Mouse (Mus musculus) WW6 (cell line): ENCODE data around the gene Izumo4.

ENCODE experiments used
- DNase-seq: peaks from one replicate; pipeline ENCODE4 v3.0.0-alpha.2; 2013; ENCODE audit warnings: low read depth, low spot score

The Izumo4 gene

DNA sequence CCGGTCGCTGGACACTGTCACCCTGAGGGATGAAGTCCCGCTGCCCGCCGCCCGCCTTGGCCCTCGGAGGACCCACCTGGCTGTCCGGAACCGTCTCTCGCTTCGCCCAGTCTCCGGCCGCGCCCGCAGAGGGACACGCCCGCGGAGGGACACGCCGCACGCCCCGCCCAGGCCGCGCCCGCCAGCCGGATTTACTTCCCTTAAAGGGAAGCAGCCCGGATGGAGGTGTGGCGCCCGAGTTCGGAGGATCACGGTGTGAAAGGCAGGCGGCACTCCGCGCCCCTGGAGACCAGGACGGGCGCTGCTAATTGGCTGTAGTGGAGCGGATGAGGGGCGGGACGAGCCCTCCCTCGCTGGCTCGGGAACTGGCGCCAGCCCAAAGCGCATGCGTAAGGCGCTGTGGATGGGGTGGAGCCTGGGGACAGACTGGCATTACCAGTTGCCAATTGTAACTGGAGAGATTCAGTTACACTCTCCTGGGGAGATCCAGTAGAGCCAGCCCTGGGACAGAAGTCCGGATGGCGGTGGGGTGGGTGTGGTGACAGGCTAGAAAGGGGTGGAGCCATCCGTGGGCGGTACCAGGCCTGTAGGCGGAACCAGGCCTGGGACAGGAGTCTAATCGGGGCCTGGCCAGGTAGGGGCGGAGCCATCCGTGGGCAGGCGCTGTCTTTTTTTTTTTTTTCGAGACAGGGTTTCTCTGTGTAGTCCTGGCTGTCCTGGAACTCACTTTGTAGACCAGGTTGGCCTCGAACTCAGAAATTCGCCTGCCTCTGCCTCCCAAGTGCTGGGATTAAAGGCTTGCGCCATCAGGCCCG lies at the start of gene Izumo4, which contains the start of gene Mob3a:
Gene Izumo4 (plus strand): TSS at position 464 of the 815 bp plus-strand sequence.
Gene Mob3a (minus strand): TSS at position 257 of the 815 bp plus-strand sequence.
- peak; percentile 97 for DNase-seq

DNA sequence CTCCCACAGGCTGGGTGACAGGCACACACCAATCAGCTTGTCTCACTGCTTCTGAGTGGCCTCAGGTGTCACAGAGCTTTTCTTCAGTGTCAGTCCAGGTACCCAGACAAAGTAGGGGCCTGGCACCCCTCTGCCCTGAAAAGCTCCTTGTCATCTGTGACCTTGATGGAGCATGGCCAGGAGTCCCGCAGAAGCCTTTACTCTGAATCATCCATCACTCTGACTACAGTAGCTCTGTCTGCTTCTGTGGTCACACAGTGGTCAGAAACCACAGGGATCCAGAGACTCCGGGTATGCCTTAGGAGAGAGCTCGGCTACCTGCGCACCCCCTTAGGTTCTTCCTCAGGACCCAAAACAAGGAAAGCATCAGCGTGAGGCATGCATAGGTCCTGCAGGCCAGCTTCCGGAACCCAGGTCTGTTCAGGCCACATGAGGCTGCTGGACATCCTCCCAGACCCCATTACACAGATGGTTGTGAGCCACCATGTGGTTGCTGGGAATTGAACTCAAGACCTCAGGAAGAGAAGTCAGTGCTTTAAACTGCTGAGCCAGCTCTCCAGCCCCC lies 48.7 kb upstream of the Izumo4 start:
- DNase-seq = no peak

DNA sequence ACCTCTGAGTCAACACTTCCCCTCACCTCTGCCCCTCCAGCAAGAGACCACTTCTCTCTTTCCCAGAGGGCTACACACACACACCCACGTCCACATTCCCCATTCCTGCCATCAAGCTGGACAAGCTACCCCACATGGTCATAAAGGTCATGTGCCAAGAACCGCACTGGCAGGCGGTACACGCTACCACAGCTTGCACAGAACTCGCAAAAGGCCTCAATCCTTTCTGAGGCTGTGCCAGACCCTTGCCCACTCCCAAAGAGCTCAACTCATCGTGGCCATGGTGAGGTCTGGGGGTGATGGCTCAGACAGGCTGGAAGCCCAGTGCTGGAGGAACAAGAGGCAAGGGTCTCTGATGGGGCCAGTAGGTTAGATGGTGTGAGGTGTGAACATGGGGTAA lies 47.1 kb upstream of the Izumo4 start:
- DNase-seq = no peak

DNA sequence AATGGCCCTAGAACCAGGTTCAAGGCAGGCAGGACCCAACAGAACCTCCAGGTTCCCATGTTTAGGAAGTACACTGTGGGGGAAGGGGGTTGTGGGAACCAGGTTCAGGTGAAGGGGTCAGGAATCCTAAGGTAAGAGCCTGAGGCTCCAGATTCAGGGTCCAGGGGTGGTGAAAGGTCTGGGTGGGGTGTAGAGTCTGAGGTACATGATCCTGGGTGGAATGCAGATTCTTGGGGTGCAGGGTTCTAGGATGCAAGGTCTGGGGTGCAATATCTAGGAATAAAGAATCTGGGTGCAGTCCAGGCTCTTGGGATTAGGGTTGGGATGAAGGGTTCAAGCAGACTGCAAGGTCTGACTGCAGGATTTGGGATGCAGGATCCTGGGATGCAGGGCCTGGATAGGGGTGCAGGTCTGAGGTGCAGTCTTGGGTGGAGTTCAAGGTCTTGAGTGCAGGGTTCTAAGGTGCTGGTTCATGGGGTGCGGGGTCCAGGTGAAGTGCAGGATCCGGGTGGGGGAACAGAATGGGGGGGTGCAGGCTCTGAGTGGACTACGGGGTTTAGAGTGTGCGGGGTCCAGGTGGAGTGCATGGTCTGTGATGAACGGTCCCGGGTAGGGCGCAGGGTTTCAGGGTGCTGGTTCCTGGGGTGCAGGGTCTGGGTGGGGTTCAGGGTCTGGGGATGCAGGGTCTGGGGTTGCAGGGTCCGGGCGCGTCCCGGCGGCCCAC lies 46.4 kb upstream of the Izumo4 start:
- no peak for DNase-seq

DNA sequence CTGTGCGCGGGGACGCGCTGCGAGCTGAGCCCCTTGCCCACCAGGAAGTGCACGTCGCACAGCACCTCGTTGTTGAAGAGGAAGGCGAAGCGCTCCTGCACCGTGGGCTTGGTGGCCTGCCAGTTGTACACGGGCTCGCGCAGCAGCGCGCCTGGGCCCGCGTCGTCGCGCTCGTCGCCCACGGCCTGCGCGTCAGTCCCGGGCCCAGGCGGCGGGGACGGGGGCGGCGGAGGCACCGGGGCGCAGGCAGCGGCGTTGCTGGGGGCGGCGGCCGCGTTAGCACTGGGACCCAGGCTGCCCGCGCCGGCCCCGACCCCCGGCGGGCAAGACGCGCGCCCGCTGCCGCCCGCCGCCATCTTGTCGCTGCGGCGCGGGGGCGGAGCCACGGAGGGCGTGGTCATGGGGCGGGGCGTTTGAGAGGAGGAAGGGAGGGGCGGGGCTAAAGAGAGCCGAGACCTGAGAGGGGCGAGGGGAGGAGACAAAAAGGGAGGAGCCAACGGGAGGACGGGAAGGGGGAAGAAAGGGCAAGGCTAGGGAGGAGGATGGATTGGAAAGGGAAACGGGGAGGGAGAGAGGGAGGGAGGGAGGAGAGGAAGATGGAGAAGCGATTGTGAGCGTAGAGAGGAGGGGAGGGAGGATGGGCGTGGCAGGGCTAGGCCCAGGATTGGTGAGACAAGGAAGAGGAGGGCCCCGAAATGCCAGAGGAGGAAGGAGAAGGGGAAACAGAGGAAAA lies 45.7 kb upstream of the Izumo4 start:
- peak; percentile 94 for DNase-seq

DNA sequence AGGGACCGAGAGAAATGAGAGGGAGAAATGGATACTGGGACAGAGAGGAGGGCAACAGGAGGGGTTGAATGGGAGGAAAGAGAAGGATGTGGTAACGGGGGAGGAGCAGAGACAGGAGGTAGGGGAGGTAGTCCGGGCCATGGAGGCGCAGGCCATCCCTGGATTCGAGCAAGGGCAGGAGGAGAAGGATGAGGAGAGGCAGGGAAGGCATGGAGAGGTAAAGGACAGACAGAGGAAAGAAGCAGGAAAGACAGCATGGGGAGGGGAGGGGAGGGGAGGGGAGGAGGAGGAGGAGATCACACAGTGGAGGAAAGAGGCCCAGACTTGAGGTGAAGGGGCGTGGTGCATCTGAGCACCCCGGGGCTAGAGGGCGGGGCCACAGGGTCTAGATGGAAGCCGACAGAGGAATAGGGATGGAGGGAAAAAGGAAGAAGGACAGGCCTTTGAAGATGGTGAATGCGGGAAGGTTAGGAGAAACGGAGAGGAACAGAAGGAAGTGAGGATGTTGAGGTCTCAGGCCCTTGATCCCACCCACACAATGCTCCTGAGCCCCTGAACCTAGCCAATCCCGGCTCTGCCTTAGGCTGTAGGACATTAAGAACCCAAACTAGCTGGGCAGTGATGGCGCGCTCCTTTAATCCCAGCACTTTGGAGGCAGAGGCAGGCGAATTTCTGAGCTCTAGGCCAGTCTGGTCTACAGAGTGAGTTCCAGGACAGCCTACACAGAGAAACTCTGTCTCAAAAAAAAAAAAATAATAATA lies 44.9 kb upstream of the Izumo4 start, which contains the start of gene Btbd2:
Gene Btbd2 (minus strand): TSS at position 209 of the 761 bp plus-strand sequence.
- no peak for DNase-seq

DNA sequence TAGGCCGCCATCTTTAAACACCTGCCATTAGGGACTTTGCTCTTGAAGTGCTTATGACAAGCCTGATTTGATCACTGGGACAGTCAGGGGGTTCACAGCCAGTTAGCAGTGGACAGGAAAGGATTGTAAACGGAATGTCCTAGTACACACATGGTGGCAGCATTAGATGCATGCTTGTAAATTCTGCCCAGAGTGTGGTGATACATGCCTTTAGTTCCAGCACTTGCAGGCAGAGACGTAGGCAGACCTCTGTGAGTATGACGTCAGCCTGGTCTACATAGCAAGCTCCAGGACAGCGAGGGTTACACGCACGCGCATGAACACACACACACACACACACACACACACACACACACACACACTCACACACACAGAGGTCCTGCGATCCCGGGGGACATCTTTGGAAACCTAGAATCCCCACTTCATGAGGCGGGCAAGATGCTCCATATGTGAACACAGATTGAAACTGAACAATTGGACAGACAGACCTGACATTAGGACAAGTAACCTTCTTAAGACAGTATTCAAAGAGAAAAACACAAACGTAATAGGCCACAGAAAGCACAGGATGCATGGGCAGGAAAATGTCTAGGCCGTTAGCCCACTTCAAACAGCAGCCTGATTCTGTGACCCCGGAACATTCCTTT lies 43.7 kb upstream of the Izumo4 start:
- DNase-seq = no peak

DNA sequence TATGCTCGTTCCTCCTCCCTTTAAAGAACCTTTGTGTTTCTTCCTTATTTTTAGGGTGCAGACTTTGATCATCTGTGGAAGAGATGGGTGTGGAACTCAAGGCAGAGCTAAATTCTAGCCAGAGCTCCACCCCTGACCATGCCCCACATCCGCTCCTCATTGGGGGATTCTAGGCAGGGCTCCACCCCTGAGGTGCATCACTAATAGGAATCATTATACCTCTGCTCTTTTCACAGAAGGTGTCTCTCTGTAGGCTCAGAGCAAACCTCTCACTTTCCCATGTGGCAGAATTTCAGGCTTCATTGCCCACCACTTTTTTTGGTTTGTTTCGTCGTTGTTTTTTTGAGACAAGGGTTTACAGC lies 43.2 kb upstream of the Izumo4 start:
- DNase-seq = no peak

DNA sequence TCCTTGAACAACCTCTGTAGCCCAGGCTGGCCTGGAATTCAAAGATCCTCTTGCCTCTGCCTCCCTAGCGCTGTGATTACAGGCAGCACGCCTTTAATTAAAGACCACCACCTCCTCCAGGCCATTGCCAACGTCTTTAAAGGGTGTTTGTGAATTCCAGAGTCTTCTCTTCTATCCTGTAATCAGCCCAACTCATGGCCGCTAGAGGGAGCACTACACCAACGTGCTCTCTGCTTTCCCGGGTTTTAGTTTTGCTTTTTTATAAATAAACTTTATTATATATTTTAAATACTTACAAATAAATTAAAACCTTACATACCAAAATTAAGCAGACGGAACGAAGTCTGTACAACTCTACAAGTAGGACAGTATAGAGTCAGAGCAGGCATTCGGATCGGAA lies 42.8 kb upstream of the Izumo4 start:
- no peak for DNase-seq

DNA sequence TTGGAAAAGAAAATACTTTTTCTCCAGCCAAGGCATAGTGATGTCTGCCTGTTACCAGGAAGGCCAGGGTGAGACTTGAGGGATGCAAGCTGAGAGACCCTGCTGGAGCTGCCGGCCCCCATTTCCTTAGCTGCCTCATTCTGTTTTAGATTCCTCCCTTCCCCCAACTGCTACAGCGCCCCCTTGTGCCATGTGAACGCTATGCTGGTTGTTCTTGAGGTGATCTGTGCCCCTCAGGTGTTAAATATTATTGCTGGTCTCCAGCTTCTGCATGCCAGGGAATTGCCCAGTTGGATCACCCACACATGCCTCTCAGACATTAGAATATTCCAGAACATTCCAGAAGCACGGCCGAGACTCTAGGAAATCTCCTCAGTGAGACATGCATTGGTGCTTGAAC lies 40.8 kb upstream of the Izumo4 start:
- peak; percentile 65 for DNase-seq

DNA sequence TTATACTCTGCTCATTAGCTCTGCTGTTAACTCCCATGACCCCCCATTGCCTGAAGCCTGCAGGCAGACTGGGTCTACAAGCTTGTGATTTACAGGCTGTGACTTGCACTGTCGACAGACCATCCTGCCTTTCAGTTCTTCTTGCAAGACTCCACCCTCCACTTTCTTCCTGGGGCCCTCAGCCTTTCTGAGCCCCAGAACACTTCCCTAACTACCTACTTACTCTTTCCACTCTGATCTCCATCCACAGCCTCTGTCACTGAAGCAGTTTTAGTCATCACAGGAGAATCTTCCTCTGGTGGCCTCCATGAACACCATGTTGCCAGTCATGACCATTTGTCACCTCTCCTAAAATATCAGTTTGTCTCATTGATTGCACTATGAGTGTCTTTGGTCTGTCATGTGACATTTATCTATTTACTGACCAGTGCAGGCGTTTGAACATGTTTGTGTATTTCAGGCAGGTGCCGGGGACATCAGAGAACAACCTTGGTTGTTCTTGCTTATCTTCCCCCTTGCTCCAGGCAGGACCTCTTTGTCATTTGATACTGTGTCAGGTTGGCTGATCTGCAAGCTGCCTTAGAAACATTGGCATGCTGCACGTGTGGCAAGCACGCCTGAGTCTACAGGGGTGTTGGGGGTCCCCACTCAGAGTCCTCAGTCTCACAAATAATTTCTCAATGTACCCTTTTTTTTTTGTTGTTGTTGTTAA lies 38.3 kb upstream of the Izumo4 start:
- DNase-seq = no peak

DNA sequence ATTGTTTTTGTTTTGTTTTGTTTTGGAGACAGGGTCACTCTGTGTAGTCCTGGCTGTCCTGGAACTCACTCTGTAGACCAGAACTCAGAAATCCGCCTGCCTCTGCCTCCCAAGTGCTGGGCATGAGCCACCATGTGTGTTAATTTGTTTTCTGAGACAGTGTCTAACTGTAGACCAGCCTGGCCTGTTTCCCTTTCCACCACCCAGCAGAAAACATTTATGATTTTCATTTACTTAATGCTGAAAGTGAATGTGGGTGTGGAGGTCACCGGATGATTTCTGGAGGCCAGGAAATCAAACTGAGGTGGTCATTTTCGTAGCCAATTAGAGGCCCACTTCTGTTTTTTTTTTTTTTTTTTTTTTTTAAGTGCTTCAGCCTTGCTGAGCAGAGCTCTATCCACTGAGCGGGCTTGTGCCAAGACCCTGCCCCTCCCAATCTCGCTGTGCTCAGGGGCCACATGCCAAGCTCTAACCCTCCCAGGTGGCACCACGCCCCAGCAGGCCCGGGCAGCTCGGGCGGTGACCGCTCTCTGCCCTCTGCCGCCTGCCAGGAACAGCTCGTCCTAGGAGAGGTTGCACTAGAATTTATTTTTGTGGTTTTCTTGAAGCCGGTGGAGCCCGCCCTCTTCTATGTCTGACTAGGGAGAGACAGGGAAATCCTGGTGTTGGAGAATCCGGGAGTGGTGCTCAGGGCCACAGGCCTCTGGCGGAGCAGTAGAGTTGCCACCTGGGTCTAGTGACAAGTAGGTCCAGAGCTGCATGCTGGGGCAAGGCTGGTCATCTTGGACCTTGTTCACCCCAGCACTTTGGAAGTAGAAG lies 37.6 kb upstream of the Izumo4 start:
- no peak for DNase-seq

DNA sequence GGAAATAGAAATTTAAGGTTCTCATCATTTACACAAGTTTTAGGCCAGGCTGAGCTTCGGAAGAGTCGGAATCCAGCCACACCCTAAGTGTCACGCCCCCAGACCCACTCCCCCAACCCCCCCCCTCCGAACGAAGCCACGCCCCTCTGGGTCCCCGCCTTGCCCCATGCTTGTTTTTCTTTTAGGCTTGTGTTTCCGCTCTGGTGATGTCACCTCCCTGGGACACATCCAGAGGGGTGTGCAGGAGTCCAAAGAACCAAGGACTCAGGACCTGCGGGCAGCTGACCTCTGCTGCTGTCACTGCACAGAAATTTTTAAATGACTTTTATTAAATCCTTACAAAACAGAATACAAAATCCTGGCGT lies 37.0 kb upstream of the Izumo4 start:
- DNase-seq = no peak

DNA sequence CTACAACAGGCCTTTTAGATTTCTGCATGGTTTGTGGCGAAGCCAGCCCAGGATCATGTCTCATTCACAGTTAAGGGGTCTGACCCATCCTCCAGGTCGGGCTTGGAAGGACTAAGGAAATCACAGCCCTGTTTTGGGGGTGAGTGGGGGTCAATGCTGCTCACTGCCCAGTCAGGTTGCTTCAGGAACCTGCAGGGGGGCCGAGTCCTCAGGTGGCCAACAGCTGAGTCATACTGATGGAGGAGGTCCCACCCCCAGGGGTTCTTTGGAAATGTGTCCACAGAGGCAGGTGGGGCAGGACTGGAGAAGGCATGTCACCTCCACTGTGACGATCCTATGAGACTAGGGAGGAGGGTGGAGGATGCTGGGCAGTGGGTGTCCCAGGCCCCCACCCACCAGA lies 36.5 kb upstream of the Izumo4 start:
- DNase-seq = no peak

DNA sequence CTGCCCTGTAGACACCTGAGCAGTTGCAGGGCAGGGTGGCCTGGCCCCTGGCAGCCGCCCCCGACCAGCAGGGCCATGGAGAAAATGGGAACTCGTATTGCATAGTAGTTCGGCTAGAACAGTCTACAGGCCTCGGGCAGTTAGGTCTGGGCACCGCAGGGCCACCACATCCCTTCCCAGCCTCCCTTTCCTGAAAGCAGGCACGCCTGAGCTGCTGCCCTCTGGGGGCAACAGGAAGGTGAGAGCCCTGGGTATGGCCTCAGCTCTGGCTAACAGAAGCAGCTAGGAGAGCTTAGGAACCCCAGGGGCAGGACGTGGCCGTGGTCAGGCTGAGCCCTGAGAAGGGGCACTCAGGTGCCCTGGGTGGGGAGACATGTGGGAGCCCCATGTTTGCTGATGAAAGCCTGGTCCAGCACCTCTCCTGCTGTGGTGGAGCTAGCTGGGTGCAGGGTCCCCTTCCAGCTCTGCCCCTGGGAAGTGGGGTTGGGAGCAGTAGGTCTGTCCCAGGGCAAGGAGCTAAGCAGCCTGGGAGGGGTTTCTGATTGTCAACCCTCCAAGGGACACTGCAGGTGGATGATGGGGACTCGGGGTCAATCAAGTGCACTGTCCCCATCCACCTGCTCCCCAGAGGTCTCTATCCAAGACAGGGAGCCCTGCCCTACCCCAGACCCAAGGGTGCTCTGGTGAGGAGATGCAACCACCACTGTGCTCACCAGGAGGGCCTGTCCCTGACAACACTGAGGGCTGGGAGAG lies 35.8 kb upstream of the Izumo4 start:
- no peak for DNase-seq

DNA sequence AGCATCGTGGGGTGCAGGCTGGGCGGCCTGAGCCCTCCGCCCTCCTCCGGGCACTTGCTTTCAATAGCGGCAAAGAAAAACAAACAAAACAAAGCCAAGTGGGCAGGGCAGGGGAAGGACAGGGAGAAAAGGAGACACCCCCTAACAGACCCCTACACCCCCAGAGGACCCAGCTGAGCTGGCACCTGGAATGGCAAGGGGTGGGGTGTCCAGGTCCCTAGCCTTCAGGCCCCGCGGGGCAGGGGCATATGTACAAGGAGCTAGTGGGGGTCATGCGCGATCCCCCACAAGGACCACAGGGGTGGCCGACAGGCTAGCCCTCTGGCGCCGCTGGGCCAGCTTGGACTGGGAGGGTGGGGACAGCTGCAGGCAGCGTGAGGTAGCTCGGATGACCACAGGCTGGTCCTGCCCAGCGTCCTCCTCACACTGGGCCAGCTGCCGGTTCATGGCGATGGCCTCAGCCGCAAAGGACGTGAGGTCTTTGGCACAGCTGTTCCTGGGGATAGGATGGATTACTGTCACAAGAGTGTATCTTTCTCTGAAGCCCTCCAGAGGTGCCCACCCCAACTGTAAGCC lies 35.1 kb upstream of the Izumo4 start:
- no peak for DNase-seq

DNA sequence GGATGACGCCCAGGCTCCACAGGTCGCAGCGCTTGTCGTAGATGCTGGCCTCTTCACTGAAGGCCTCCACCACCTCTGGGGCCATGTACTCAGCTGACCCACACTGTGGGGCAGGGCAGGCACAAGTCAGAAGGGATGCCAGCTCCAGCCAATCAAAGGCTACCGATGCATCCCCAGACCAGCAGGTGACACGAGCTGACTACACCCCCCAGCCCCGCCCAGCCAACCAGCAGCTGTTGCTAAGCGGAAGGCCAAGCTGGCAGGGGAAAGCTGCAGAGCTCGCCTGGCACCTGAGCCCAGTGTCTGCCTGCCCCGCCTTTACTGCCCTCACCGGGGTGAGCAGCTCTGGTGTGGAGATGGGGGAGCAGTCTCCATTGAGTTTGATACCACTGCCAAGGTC lies 33.4 kb upstream of the Izumo4 start:
- no peak for DNase-seq

DNA sequence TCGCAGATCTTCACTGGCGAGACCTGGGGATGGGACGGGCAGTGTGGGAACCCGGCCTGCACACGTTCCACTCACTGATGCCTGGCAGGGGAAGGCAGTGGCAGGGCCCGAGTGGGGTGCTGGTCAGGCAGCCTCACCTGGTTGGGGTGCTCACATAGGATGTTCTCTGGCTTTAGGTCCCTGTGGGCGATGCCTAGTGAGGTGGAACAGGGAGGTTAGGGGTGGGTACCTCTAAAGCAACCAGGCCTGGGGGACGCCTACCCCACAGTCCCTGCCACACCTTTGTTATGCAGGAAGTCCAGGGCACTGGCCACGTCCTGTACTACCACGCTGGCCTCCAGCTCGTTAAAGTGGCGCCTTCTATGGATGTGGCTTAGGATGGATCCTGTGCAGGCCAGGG lies 33.0 kb upstream of the Izumo4 start:
- DNase-seq = no peak
